Mouse (Mus musculus) cerebellum, postnatal 25 days (tissue): ENCODE measurements around the gene Dach2.
"Not testable (repeated sequence)": the region's sequence is repeated elsewhere in the genome, so short reads cannot be mapped to it uniquely, and the experiment has no call there.

ENCODE experiments used
- DNase-seq, 2 experiments: peaks; one replicate each; pipeline ENCODE4 v3.0.0; 2021; ENCODE audit warnings: mixed read lengths in 2 of 2

Dach2 gene

DNA sequence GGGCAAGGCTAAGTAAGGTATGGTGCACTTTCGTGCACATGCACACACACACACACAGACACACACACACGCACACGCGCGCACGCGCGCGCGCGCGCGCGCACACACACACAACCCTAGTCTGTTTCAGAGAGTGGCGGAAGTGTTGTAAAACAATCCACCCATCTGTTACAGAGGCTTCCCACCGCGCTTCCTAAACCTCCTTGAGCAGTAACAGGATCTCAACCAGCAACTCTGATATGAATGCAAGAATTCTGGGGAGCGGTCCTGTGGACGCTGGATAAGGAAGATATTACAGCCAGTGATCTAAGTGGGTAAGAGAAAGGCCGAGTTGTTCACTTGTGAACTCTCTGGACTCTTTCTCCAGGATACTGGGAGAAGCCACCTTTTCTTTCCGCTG, at the start of gene Dach2:
Gene Dach2, plus strand, starts transcription at position 107 of the 400 bp plus-strand sequence.
- DNase-seq, result peak; percentile 9 to 25

DNA sequence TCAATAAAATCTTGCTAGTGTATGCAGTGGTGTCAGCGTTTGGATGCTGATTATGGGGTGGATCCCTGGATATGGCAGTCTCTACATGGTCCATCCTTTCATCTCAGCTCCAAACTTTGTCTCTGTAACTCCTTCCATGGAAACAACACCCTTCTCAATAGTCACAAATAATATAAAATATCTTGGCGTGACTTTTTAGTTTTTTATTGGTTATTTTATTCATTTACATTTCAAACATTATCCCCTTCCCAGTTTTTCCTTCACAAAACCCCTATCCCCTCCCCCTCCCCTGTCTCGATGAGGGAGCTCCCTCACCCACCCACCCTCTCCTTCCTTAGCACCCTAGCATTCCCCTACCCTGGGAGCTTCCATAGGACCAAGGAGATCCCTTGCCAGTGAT, 44.9 kb upstream of the Dach2 start:
- DNase-seq, result not testable (repeated sequence)

DNA sequence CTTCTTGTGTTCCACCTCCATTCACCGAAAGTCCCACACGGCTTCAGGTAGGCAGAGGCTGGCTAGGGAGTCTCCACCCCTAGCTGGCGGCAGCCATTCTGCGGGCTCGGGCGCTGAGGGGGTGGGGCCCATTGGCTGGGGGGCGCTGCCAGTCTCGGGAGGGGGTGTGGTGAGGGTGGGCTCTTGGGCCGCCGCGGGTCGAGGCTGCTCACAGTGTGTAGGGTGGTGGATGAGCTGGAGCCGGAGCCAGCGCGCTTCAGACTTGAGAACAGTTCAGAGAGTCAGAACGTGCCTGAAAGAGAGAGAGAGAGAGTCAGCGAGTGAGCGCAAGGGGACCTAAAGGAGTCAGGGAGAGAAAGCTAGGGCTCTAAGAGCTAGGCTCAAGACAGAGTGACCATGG, 721 bp downstream of the Dach2 start:
- peak; percentile 45 to 65 for DNase-seq

DNA sequence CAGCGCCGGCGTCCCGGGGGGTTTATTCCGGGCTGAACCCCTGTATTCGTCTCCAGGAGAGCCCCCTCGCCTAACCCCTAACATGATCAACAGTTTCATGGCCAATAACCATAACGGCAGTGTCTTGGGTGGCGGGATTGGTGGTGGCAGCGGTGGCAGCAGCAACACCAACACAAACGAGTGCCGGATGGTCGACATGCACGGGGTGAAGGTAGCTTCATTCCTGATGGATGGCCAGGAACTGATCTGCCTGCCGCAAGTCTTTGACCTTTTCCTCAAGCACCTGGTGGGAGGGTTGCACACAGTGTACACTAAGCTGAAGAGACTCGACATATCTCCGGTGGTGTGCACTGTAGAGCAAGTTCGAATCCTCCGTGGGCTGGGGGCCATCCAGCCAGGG, 1.2 kb downstream of the Dach2 start:
- DNase-seq, result peak in 1 of 2 experiments; percentile 7

DNA sequence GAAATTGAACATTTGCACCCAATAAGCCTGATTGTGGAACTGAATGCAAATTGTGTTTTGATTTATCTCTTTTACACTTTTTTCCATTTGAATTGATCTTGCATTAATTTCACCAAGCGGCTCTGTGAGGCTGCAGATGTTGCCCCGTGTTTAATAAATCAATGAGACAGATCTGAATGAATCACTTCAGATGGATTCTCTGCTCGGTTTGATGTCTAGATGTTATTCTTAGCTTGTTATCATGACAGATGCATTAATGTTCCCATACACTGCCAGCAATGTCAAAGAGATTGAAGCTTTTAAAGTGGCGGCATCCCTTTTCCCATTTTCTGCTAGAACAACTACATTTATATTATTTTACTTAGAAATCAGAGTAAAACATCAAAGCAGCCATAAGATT, 7.0 kb downstream of the Dach2 start:
- DNase-seq, result no peak

DNA sequence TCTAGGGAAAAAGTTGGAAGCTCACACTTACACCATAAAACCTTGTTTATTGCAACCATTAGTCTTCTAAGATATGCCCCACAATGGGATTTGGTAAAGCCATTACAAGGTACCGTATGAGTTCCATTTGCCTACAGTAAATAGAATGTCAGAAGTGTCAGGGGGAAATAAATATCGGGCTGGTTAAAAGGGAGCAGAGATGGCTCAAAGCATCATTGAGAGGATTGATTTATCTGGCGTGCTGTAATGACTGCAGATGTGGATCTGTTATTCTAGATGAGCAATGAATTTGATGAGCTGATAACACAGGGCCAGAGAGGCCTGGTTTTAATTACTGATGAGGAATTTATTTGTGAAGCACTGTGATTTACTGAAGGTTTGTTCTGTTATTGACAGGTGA, 40.8 kb downstream of the Dach2 start:
- no peak for DNase-seq

DNA sequence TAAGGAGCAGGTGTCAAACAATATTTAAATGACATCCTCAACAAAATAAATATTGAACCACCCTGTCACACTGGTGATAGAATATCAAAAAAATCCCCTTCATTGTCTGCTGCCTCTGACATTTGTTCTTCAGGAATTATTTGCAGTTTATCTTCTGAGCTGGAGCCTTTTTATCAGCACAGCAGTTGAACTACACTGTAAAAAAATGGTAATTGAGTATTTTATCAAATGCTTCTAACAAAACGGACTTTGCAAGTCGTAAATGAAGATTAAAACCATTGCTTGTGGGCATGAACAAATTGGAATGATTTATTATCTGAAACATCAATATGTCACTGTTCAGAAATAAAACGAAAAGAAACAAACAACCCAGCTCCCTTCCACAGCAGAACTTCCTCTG, 97.1 kb downstream of the Dach2 start:
- no peak for DNase-seq

DNA sequence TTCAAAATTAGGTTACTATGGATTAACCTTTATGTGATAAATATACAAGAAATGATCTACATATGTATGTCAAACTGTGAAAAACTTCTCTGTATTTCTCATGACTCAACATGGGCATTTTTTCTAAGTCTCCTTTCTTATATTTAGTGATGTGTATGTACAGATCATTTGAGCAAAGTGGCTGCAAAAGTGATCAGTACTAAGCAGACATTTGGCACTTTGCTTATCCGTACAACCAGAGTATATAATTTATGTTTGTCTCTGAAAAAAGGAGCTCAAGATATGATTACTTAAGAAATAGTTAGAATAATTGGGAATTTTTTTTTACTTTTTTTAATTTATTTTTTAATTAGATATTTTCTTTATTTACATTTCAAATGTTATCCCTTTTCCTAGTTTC, 111.4 kb downstream of the Dach2 start:
- DNase-seq, result no peak

DNA sequence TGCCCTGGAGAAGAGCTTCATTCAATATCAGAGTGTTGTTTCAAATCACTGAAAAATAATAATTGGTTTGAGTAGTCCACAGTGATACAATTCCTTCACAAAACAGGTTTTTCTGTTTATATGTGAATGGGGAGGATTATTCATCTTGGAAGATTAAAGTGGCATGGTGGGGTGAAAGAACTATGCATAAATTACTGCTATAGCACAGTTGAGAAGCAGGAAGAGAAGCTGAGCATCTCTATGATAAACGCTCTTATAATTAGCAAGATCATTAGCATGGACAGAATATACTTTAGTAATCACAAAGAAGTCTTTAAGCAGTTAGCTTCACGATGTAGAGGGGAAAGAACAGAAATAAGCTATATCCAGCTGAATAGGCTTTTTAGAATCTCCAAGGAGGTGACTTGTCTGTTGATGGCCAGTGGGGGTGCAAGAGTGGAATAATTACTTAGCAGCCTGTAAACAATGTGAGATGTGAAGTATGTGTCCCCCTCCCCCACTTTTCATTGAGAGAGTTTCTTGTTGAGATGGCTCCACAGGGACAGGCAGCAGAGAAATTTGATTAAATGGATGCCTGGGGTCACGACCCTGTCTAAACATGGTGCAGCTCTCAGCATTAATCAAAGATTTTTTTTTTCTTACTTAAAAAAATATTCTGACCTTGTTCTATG, 124.3 kb downstream of the Dach2 start:
- DNase-seq, result no peak

DNA sequence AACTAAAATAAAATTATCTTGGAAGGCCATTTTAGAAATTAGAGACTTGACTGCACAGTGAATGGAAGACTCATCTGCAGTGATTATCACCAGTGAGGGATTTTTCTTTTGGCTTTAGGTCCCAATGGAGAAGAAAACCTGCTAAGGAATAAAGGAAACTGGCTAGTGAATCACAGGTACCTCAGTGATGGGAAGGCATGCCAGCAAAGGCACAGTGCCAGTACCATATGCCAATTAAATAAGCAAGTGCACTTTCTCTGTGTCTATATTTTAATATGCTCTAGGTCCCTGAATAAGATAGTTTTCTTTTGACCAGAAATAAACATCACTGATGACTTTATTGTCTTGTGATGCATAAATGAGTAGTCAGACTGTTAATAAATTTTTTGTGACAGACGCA, 184.8 kb downstream of the Dach2 start:
- peak; percentile 23 to 60 for DNase-seq

DNA sequence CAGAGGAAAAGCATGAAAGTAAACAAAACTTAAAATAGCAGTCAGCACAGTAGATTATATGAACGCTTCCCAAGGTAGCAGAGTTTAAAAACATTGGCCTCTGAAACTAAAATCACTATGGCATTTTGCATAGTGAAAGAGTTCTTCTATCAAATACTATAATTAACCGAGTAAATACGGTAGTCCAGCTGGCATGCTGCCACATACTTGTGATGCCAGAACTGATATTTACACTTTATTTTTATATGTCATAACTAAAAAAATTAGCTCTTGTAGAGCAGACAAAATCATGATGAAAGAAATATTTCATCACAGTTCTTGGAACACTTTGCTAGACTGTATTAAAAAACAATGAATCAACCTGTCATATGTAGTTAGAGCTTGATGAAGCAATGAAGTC, 247.8 kb downstream of the Dach2 start:
- DNase-seq, result no peak

DNA sequence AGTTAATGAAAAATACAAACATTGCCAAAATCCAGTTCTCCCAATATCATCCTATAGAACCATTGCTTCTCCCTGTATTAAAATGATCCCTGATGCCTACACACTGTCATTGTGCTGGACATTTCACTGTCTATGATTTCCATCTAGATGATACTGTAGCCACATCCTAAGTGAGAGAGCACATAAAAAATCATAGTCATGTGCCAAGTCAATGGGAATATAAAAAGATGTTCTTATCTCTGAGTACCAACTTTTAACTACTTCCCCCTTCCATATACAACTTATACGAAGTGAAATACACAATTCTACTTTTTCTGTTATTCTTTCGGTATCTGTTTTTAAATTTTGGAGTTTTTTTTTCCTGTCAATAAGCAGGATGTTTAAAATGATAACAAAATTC, 266.6 kb downstream of the Dach2 start:
- DNase-seq, result no peak

DNA sequence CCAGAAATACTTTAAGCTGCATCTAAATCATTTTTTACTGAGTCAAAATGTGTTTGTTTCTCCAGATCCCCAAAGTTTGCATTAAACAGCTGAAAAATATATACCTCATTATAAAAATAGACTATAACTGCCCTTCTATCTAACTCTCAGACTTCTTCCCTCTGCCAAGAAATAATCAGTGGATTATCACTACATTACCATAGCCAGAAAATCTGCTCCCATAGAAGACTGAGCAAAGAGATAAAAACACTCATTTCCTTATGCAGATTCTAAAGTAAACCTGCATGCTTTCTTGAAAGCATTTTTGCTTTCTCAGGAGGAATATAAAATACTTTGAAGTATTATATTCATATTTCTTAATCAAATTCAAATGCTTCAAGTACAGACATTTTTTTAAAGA, 368.8 kb downstream of the Dach2 start:
- DNase-seq, result no peak

DNA sequence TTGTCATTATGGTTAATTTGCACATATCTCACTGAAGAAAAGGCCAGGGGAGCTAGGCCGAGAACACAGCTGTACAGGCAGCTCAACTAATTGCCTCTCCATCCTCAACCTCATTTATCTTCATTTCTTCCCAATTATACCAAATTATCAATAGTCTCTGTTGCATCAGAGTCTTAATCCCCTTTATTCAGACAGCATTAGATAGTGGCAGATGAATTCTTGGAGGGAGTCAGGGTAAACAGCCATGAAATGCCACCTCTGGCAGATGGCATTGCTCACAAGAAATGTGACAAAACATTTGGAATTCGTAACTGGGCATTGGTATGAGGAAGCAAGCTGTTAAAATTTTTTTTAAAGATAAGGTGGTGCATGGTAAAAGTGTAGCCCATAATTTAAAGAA, 389.9 kb downstream of the Dach2 start:
- no peak for DNase-seq

DNA sequence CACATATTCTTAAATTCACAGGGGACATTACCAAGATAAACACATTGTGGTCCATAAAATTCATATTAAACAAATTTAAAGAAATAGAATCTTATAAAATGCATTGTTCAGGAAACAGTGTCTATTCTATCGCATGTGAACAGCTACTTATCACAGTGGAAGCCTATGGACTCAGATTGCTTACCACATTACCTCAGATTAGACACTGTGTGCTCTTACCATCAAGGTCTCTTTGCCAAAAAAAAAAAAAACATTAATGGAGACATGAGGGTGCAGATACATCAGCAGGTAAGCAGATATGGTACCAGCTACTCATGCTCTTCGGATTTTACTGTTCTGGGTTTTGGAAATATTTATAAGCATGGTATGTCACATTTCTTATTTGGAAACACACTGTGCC, 415.1 kb downstream of the Dach2 start:
- no peak for DNase-seq

DNA sequence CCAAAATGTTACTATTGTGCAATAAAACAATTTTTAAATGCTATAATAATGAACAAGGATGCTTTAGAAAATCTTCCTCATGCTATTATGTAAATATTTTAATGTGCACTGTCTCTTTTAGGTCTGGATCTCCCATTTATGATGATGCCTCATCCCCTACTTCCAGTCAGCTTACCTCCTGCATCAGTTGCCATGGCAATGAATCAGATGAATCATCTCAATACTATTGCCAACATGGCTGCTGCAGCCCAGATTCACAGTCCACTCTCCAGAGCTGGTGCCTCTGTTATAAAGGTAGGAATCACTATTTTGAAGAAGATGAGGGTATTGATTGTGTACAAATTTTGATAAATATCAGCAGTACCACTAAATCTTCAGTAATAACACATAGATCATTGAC, 426.8 kb downstream of the Dach2 start:
- no peak for DNase-seq

DNA sequence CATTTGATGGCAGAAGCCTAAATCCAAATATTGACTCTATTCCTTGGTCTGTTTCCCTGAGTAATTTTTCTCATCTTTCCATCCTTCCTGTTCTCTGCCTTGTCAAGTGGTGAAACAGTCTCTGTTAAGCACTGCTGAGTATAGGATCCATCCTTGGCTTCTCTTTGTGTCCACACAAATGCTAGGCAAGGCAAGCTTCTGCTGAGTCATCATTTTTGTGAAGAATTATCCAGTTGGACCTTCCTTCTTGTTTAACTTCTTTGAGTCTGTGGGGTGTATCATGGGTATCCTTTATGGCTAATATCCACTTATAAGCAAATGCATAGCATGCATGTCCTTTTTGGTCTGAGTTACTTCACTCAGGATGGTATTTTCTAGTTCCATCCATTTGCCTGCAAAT, 449.8 kb downstream of the Dach2 start:
- DNase-seq, result no peak

DNA sequence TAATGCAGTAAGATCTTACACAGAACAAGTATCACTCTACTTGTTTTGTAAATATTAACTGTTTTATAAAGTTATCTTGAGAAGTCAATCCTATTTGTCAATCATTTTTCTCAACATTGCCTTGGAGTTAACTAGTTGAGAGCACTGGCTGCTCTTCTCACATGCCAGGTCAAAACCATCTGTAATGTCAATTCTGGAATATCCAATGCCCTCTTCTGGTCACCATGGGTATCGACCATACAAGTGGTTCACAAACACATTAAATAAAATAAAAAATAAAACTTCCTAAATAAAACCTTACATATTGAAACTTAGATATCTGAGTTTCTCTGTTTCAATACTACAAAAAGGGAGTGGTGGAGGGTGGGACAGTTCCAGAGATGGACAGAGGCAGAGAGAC, 495.0 kb downstream of the Dach2 start:
- DNase-seq, result peak in 1 of 2 experiments; percentile 3

DNA sequence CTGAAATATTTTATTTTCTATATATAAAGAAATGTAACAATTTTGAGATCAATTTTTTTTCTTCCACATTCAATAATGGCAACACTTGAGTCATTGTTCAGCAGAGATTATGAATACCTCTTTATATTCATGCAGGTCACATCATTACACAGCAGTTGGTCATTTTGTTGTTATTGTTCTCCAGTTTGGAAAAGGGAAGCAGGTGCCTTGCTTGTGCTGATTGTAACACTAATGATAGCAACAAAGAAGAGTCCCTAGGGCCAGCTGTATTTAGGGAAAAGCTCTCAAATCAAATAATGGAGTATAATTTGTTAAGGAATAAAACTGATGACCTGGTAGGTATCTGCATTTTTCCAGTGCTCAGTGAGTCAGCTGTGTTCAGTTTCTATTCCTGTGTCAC, 513.1 kb downstream of the Dach2 start:
- no peak for DNase-seq

DNA sequence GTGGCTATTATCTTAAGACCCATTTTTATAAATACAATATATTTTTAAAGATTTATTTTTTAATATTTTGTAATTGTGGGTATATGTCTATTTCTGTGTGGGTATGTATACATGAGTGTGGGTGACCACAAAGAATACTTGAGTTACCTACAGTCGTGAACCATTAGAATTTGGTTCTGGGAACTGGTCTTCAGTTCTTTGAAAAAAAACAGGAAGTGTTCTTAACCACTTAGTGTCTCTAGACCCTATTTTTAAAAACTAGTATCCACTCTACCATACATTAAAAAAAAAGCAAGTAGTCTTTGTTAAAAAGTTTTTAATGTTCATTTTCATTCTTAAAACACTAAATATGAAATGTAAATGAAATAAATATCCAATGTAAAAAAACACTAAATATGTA, 529.5 kb downstream of the Dach2 start:
- no peak for DNase-seq

DNA sequence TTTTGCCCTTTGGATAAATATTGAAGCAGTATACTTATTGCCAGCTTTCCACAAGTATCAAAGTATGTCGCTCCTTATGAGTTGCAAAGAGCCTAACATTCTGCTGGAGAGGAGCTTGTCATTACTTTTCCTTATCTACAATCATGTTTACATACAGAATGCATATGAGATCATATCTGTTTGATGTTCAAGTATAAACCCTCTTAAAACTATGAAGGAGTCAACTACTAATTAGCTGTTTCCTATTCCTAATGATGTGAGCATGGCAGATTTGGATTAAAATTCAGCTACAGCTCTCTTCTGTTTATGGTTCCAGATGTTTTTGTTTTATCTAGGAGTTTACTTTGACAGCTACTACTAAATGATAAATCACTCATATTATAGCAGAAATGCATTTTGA, 535.8 kb downstream of the Dach2 start:
- no peak for DNase-seq

DNA sequence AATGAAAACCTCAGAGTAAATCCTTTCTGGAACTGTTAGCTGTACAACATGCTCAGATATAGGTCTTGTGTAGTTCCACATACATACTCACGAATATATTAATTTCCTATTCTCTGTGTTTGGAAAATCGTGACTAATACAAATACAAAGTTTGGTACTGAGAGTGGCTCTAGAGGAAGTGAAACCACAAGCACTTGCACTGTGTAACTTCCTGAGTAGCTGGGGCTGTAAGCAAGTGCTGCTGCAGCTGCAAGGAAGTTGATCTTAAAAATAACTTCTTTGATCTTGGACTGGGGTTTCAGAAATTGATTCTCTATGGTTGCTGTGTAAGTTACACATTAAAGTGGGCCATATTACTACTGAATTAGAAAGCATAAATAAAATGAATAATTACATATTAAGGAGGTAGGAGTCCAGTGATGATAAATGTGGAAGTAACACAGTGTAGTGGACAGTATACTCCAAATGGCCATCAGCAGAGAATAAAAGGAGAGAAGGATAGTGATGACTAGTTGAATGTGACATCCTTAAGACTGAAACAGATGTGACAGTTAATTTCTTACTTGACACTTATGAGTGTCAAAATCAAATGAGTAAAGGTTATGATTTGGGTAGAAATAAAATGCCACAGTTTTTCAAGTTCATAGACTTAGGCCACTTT, 570.7 kb downstream of the Dach2 start:
- no peak for DNase-seq
